Mouse (Mus musculus): ENCODE results near the gene Gm7358.
"Not testable (repeated sequence)": the region's sequence is repeated elsewhere in the genome, so short reads cannot be mapped to it uniquely, and the experiment has no call there.

Gm7358 gene

GRCm38 (mm10) chr17:14059431-14059830 lies at the start of gene Gm7358:
Gene Gm7358 (minus strand): TSS chr17:14059531.
- not testable (repeated sequence) for DNase-seq

GRCm38 (mm10) chr17:14103018-14103417 lies 43.7 kb upstream of the Gm7358 start:
- peak in 1 of 2 experiments; percentile 4 for DNase-seq

- DNase-seq = peak; percentile 21 to 35
Measured at GRCm38 (mm10) chr17:14101446-14101980, 42.2 kb upstream of the Gm7358 start.

GRCm38 (mm10) chr17:14099886-14100285 lies 40.6 kb upstream of the Gm7358 start:
- not testable (repeated sequence) for DNase-seq

- not testable (repeated sequence) for DNase-seq
Measured at GRCm38 (mm10) chr17:14094165-14094564, 34.8 kb upstream of the Gm7358 start.

- DNase-seq = not testable (repeated sequence)
Measured at GRCm38 (mm10) chr17:14086629-14087028, 27.3 kb upstream of the Gm7358 start.

GRCm38 (mm10) chr17:14041880-14042279 lies 17.5 kb downstream of the Gm7358 start:
- DNase-seq = not testable (repeated sequence)

- not testable (repeated sequence) for DNase-seq
Measured at GRCm38 (mm10) chr17:14037012-14037411, 22.3 kb downstream of the Gm7358 start.

- DNase-seq = not testable (repeated sequence)
Measured at GRCm38 (mm10) chr17:14036113-14036512, 23.2 kb downstream of the Gm7358 start.

Measured in cerebellum, postnatal 25 days (tissue).